Mouse (Mus musculus) hindbrain, embryonic 16.5 days (tissue): ENCODE data around the gene Spem2. TPM values are rescaled to one million over a fixed set of nuclear protein-coding genes. Genes with fewer than 3 reads are reported as not detected.

Experiments
- ATAC-seq: fragments of 200-750 bp; cut with Nextera tagmentation; 2 replicates; pipeline ENCODE4 v1.8.0; 2017; ENCODE audit warnings: moderate TSS enrichment, moderate library complexity
- H3K27ac ChIP-seq: fragments of 300-500 bp; sonication (generic); 2 replicates; pipeline ENCODE4 v1.5.1; 2014; ENCODE audit warnings: low read depth, mild to moderate bottlenecking, control low read depth, low read length, moderate library complexity
- H3K27me3 ChIP-seq: fragments of 300-500 bp; sonication (generic); replicated peaks from 2 replicates; pipeline ENCODE4 v1.6.1; 2014; ENCODE audit warnings: low read length; ENCODE audit not compliant: control insufficient read depth, insufficient read depth
- H3K36me3 ChIP-seq: fragments of 300-500 bp; sonication (generic); 2 replicates; pipeline ENCODE4 v1.6.1; 2014; ENCODE audit warnings: mild to moderate bottlenecking, low read length, moderate library complexity, mixed read lengths; ENCODE audit not compliant: control insufficient read depth, insufficient read depth
- H3K4me1 ChIP-seq: fragments of 300-500 bp; sonication (generic); 2 replicates; pipeline ENCODE4 v1.6.1; 2014; ENCODE audit warnings: low read depth, low read length; ENCODE audit not compliant: control insufficient read depth, insufficient read depth
- H3K4me2 ChIP-seq: fragments of 300-500 bp; sonication (generic); 2 replicates; pipeline ENCODE4 v1.6.1; 2014; ENCODE audit warnings: mild to moderate bottlenecking, low read length, control low read depth, moderate library complexity
- H3K4me3 ChIP-seq: fragments of 300-500 bp; sonication (generic); 2 replicates; pipeline ENCODE4 v1.5.1; 2014; ENCODE audit warnings: mild to moderate bottlenecking, low read length, control low read depth, moderate library complexity
- H3K9ac ChIP-seq: fragments of 300-500 bp; sonication (generic); 2 replicates; pipeline ENCODE4 v1.6.1; 2014; ENCODE audit warnings: low read depth, mild to moderate bottlenecking, control low read depth, low read length, moderate library complexity
- H3K9me3 ChIP-seq: fragments of 300-500 bp; sonication (generic); 2 replicates; pipeline ENCODE4 v1.6.1; 2014; ENCODE audit warnings: mild to moderate bottlenecking, low read length, moderate library complexity; ENCODE audit not compliant: control insufficient read depth
- WGBS: fragments of 180-500 bp; shearing (Covaris S2); extraction: QIAGEN DNeasy Blood & Tissue Kit; methylation state at CpG from one replicate; pipeline ENCODE4 v1.1.7; 2014; 5-methylcytosine and 5-hydroxymethylcytosine counted together
- polyA plus RNA-seq: library from polyadenylated mRNA; unstranded; fragments of >200 nt; fragmentation: Nextera tagmentation; extraction: Ambion mirVana; gene quantifications from 2 replicates; pipeline ENCODE4 v1.2.1, GENCODE M21; 2015

The Spem2 gene
- polyA plus RNA-seq, 1 experiment from 2014 or later = not detected

DNA sequence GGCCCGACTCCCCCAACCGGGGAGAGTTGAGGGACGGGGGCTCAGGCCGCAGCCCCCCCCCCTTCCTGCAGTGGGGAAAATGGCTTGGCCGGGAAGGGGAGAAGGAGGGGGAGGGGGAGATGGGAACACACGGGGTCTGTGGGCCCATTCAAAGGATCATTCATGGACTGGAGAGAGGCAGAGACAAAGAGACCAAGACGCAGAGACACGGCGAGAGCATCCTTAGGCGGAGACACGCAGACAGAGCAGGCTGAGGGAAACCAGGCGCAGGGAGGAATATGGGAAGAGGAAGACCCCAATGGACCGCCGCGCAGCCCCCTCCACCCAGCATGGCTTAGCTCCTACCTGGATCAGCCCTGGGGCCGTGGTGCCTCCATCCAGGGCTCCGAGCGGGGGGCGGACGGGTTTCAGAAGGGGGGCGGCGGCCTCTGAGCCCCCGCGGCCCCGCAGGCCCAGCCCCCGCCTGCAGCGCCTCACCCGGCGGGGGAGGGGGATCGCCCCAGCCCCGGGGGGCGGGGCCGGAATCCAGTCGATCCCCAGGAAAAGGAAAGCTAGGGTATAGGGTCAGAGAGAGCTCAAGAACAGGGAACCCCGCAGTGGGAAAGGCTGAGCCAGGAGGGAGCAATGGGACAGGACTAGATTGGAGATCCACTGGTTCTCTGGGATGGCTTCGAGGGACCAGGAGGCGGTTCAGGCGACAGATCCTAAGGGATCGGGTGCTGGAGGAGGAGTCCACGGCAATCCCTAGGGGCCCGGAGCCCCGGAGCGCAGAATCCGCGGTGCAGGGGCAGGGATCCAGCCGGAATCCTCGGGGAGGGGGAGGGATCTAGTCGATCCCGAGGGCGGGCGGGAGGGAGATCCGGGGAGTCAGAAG is 18.7 kb upstream of the Spem2 start:
- Histone ChIP-seq H3K27me3 (no peaks in the 10 kb centered on the region), H3K36me3 (peaks cover 9% of the 10 kb centered on the region), H3K9ac (peak overlapping the region; percentile 94), H3K27ac (peak overlapping the region; percentile 96), H3K4me3 (peak overlapping the region; percentile 87), H3K9me3 (no peaks in the 10 kb centered on the region), H3K4me2 (peak overlapping the region; percentile 89), H3K4me1 (peaks cover 34% of the 10 kb centered on the region)
- WGBS = under 1% methylated on average over 40 of the region's 52 CpGs
- no peak for ATAC-seq

- Histone ChIP-seq H3K27ac (peak overlapping the region; percentile 96), H3K27me3 (no peaks in the 10 kb centered on the region), H3K4me2 (peak overlapping the region; percentile 89), H3K9ac (peak overlapping the region; percentile 94), H3K4me3 (peak overlapping the region; percentile 87), H3K36me3 (peaks cover 9% of the 10 kb centered on the region), H3K4me1 (peaks cover 34% of the 10 kb centered on the region), H3K9me3 (no peaks in the 10 kb centered on the region)
- ATAC-seq = no peak
- 3% methylated on average over 4 of the region's 4 CpGs for WGBS
These were observed 17.7 kb upstream of the Spem2 start for GRCm38 (mm10) chr11:69835966-69836335.

- Histone ChIP-seq H3K4me2 (peak overlapping the region; percentile 89), H3K4me1 (peaks cover 34% of the 10 kb centered on the region), H3K27me3 (no peaks in the 10 kb centered on the region), H3K9ac (peak overlapping the region; percentile 94), H3K27ac (peak overlapping the region; percentile 96), H3K4me3 (peak overlapping the region; percentile 87), H3K9me3 (no peaks in the 10 kb centered on the region), H3K36me3 (peaks cover 9% of the 10 kb centered on the region)
- WGBS = 3% methylated on average over 9 of the region's 9 CpGs
- ATAC-seq = no peak
These were observed 17.2 kb upstream of the Spem2 start for GRCm38 (mm10) chr11:69835326-69835965.

- H3K27ac ChIP-seq = peak overlapping the region; percentile 45; the same call in 1 of the 2 replicates
- no peak for ATAC-seq
- peak overlapping the region; percentile 94 for H3K9ac ChIP-seq
- H3K4me1 ChIP-seq = peaks cover 33% of the 10 kb centered on the region
- peak overlapping the region; percentile 89 for H3K4me2 ChIP-seq
- H3K4me3 ChIP-seq = peak overlapping the region; percentile 87
- 4% methylated on average over 47 of the region's 48 CpGs for WGBS
- no peaks in the 10 kb centered on the region for H3K27me3 ChIP-seq
- H3K9me3 ChIP-seq = no peaks in the 10 kb centered on the region
- H3K36me3 ChIP-seq = peaks cover 9% of the 10 kb centered on the region
These were observed 15.8 kb upstream of the Spem2 start for GRCm38 (mm10) chr11:69834001-69834549.

DNA sequence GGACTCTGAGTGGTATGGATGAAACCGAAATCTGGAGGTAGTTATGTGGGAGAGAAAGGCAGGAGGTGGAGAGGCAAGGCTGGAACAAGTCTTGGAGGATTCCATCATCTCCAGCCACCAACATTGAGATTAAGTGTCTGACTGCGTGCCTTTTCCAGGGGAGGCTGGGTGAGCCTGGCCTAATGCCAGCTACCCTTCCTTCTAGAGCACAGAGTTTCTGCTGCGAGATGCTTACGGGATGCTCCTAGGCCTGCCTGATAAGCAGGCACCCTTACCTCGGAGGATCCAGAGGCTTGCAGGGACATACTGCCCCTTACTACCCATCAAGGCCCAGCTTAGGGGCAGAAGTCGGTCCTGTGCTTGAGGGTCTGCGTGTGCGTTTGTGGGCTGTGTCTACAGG is 15.3 kb upstream of the Spem2 start:
- H3K27ac ChIP-seq = no peak overlapping the region
- no peaks in the 10 kb centered on the region for H3K27me3 ChIP-seq

GRCm38 (mm10) chr11:69828832-69829231 is 10.6 kb upstream of the Spem2 start:
- Histone ChIP-seq H3K9ac (no peak overlapping the region), H3K27ac (no peak overlapping the region), H3K4me1 (peaks cover 8% of the 10 kb centered on the region), H3K36me3 (peaks cover 46% of the 10 kb centered on the region), H3K4me2 (no peak overlapping the region), H3K4me3 (no peak overlapping the region), H3K27me3 (no peaks in the 10 kb centered on the region), H3K9me3 (no peaks in the 10 kb centered on the region)
- ATAC-seq = no peak
- WGBS = 63% methylated on average over 5 of the region's 5 CpGs

More for the DNA sequence above, 15.3 kb upstream of the Spem2 start:
- Histone ChIP-seq H3K36me3 (peaks cover 9% of the 10 kb centered on the region), H3K9ac (peak overlapping the region; percentile 94), H3K4me2 (peak overlapping the region; percentile 89), H3K9me3 (no peaks in the 10 kb centered on the region), H3K4me3 (peak overlapping the region; percentile 87), H3K4me1 (peaks cover 30% of the 10 kb centered on the region)
- 52% methylated on average over 7 of the region's 8 CpGs for WGBS
- ATAC-seq = no peak

DNA sequence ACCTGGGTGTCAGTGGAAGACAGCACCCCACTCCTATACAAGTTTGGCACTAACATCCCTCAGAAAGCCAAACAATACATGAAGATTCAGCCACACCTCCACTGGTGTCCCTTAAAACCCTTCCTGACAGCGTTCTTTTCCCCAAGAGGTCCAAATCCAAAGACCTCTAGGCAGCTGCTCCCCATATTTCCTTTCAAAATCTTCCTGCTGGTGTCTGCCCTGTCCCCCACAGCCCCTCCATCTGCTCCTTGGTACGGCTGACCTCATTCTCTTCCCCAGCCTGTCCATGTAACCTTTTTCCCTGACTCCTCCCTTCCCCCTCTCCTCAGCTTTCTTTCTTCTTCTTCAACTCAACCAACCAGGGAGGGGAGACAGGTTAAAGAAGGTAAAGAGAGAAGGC is 5.2 kb upstream of the Spem2 start:
- H3K9me3 ChIP-seq = no peaks in the 10 kb centered on the region
- H3K4me2 ChIP-seq = no peak overlapping the region
- WGBS = 59% methylated on average over 2 of the region's 2 CpGs
- no peak overlapping the region for H3K27ac ChIP-seq
- H3K36me3 ChIP-seq = peaks cover 36% of the 10 kb centered on the region
- ATAC-seq = no peak
- H3K9ac ChIP-seq = no peak overlapping the region
- H3K27me3 ChIP-seq = no peaks in the 10 kb centered on the region
- no peaks in the 10 kb centered on the region for H3K4me1 ChIP-seq
- H3K4me3 ChIP-seq = no peak overlapping the region

DNA sequence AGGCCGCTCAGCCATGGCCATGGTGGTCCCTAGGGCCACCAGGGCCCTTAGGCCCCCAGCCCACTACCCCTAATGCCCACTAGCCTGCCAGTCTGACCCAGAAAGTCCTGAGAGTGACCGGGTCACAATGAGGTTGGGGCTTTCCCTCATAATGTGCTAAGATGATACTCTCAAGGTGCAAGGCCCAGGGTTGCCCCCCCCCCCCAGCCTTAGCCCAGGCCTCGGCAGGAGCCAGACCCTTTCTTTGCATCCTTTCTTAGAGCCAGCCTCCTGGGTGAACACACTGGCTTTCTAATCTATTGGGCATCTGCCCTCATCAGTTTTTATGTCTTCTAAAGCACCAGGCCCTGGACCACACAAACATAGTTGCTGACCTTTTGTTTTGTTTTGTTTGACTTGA is 3.8 kb upstream of the Spem2 start, which contains the start of gene Spem1:
TSS of gene Spem1 (minus strand) at position 101 of the 400 bp plus-strand sequence.
- no peaks in the 10 kb centered on the region for H3K4me1 ChIP-seq
- H3K9me3 ChIP-seq = peaks cover 6% of the 10 kb centered on the region
- peaks cover 24% of the 10 kb centered on the region for H3K36me3 ChIP-seq
- no peak within 1 kb of the TSS for H3K4me3 ChIP-seq
- H3K27me3 ChIP-seq = no peaks in the 10 kb centered on the region
- no peak for ATAC-seq
- H3K9ac ChIP-seq = no peak within 1 kb of the TSS
- no peak within 1 kb of the TSS for H3K4me2 ChIP-seq
- H3K27ac ChIP-seq = no peak within 1 kb of the TSS
- WGBS = 94% methylated on average over 3 of the region's 3 CpGs

DNA sequence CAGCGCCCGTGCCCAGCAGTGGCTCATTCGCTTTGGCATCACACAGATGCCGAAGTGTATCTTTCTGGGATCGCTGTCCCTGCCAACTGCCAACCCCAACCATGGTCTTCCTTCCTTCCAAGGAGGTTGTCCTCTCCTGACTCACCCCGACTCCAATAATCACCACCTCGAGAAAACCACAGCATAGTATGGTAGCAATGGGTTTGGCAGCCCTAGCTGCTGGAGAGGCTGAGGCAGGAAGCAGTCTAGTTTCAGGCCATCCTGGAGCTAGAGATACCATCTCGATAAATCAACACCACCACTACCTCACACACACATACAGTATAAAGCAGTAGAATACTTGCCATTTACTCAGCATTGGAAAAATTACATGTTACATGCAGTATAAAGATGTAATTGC is 606 bp upstream of the Spem2 start:
- ATAC-seq = no peak
- Histone ChIP-seq H3K27me3 (no peaks in the 10 kb centered on the region), H3K9ac (no peak overlapping the region), H3K9me3 (peaks cover 9% of the 10 kb centered on the region), H3K4me3 (no peak overlapping the region), H3K27ac (no peak overlapping the region), H3K36me3 (no peaks in the 10 kb centered on the region), H3K4me2 (no peak overlapping the region), H3K4me1 (no peaks in the 10 kb centered on the region)
- WGBS = 92% methylated on average over 8 of the region's 8 CpGs
